Mouse (Mus musculus): Measurements from ENCODE around the gene Nxph2. TPM values are rescaled to one million over a fixed set of nuclear protein-coding genes. Genes with fewer than 3 reads are reported as not detected.
"Not testable (repeated sequence)": the region's sequence is repeated elsewhere in the genome, so short reads cannot be mapped to it uniquely, and the experiment has no call there.

The Nxph2 gene
- total RNA-seq (2021): not detected
- long read RNA-seq, experiment 1: 0 reads
- long read RNA-seq, experiment 2: 0 reads

DNA sequence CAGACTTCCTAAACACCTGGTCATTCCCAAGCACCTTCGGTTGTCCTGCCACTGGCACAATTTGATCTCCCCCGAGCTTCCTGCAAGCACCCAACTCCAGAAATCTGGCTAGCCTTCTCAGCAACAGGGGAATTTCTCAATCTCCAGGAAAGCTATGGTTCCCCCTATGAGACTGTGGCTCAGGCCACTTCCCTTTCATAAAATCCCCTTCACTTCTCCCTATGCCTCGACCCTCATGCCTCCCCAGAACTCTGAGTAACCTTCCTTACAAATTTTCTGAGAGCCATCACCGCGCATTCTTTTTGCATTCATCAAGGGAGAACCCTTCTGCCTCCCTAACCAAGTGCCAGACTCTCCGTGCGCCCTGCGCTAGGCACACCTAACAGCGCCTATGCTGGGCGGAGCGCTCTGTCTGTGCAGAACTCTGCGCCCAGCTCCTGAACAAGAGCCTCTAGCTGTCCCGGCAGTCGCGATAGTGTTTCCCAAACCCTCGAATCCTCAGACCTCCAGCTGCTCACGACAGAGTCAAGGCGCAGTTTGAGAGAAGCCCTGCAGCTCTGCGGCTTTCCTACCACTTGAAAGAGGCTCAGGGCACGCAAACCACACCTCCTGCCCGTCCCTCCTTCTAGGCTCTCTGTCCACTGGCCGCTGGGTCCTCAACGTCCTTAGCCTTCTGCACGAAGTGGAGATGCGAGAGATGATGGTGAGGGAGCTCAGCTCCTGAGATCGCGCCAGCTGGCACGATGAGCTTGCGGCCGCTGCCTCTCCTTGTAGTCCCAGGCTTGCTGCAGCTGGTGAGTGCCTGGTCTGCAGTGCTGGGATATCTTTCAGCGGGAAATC, at the start of gene Nxph2:
Nxph2 (plus strand) TSS at position 501 of the 840 bp plus-strand sequence.
- intact Hi-C loops (cut with DNase I; ENCODE audit: low total_unique reads): no loop called here
- DNase-seq: peak; percentile 8

DNA sequence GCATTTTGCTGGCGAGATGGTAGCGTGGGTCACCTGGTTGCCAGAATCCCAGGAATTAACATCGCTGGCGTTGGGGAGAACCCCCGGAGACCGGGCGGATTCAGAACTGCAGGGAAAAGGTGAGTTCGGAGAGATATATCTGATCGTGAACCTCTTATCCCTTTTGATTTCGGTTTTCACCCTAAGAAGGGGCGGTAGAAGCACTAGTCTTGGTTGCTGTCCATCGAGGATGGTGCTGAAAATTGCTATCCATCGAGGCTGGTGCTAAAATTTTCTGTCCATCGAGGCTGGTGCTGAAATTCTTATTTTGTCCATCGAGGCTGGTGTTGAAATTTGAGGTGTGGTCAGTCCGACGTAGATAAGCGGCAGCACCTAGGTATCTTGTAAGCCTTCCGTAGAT, 30.1 kb upstream of the Nxph2 start:
- DNase-seq; intact Hi-C loops (cut with DNase I; ENCODE audit: low total_unique reads): not testable (repeated sequence)

DNA sequence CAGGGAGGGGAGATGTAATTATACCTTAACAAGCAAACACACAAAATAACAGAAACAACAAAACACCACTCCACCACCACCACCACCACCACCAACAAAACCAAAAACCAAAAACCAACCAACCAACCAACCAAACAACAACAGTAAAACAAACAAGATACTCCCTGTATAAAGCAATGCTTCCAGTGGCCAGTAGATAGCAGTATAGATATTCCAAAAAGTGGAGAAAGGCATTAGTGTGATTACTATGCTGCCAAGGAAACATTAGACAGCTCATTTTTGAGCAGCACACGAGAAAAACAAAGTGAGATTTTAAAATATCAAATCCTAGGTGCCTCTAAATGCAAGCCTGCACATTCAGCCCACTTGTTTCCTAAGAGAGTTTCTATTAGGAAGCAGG, 6.2 kb upstream of the Nxph2 start:
- DNase-seq: no peak
- intact Hi-C loops (cut with DNase I; ENCODE audit: low total_unique reads): no loop called here

Other genes starting within 250 kb of the Nxph2 start
- 1 to 10 TPM in 1 of 2 experiments, under 1 TPM in 1; 0.86 to 1.2 TPM for gene Mastl, start 165.2 kb upstream of the Nxph2 start, total RNA-seq (2021)
- gene Yme1l1, start 164.9 kb upstream of the Nxph2 start, total RNA-seq (2021): 10 to 100 TPM; 53.2 to 60.4 TPM
- gene 4931423N10Rik, start 113.8 kb upstream of the Nxph2 start, total RNA-seq (2021): not detected

Measured in gastrocnemius, postnatal 14 days (tissue).